8 mouse cellular contexts compared by ENCODE assay signal in the genomic region with DNA sequence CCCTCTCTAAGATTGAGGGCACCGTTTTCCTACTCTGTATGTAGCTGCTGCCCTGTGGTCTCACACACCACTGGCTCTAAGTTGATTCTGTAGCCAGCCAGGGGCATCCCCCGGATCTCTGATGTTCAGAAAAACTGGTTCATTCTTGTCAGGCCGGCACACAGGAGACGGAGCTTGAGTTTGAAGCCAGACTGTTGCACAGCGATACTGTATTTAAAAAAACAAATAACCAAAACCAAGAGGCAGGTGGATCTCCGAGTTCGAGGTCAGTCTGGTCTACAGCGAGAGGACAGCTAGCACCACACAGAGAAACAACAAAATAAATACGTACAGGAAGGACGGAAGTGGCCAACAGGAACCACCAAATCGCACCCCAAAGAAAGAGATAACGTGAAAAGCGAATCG. TPM values are rescaled to one million over a fixed set of nuclear protein-coding genes. Genes with fewer than 3 reads are reported as not detected.
A peak's percentile ranks its signal among the peaks of the same experiment; 100 is the strongest.
DNase-seq lines count a peak whose midpoint lies in the region; ATAC-seq and TF ChIP-seq lines count a peak whose summit lies in the region.

No protein-coding gene starts in this region.

- peak overlapping the region; percentile 89 for H3K4me2 ChIP-seq in heart, embryonic 12.5 days
- H3K4me2 ChIP-seq in embryonic facial prominence, embryonic 15.5 days (replicated peaks), result peak overlapping the region; percentile 69
- H3K4me2 ChIP-seq in midbrain, postnatal 0 days (ENCODE audit: low read depth, low read length, poor library complexity, severe bottlenecking), result peak overlapping the region; percentile 67

- H3K4me3 ChIP-seq in heart, embryonic 12.5 days, result peak overlapping the region; percentile 90
- peak overlapping the region; percentile 99 for H3K4me3 ChIP-seq in E14TG2a.4 (replicated peaks; ENCODE audit: low read length)
- peak overlapping the region; percentile 95 for H3K4me3 ChIP-seq in embryonic facial prominence, embryonic 15.5 days (replicated peaks)
- peak overlapping the region; percentile 97 for H3K4me3 ChIP-seq in midbrain, postnatal 0 days (ENCODE audit: low read depth, low read length)

- DNase-seq in heart, postnatal 36 days, result no peak
- DNase-seq in kidney, postnatal 10 days, result peak; percentile 43
- DNase-seq in midbrain, postnatal 0 days (ENCODE audit: low spot score), result peak; percentile 35
- DNase-seq in cerebellum, postnatal 10 days, result no peak

- ATAC-seq in heart, embryonic 12.5 days (ENCODE audit: insufficient number of reproducible peaks, low FRiP score), result peak; percentile 9
- 0 out of 2 replicates have a peak, but pooled peaks have one; percentile 17 for ATAC-seq in embryonic facial prominence, embryonic 15.5 days (ENCODE audit: insufficient number of reproducible peaks, low FRiP score, low TSS enrichment, low read depth)
- ATAC-seq in midbrain, postnatal 0 days (ENCODE audit: low FRiP score), result peak; percentile 45
- ATAC-seq in cerebellum, adult (ENCODE audit: insufficient number of reproducible peaks, low FRiP score, low TSS enrichment), result no peak

- H3K4me1 ChIP-seq in heart, embryonic 12.5 days (replicated peaks), result peaks cover 26% of the 10 kb centered on the region
- peaks cover 40% of the 10 kb centered on the region for H3K4me1 ChIP-seq in E14TG2a.4 (replicated peaks; ENCODE audit: low read depth, low read length)
- H3K4me1 ChIP-seq in embryonic facial prominence, embryonic 15.5 days, result peaks cover 27% of the 10 kb centered on the region
- peaks cover 5% of the 10 kb centered on the region; the same call in 1 of the 2 replicates for H3K4me1 ChIP-seq in midbrain, postnatal 0 days (ENCODE audit: insufficient read depth, low read length)

- peaks cover 23% of the 10 kb centered on the region for H3K36me3 ChIP-seq in heart, embryonic 12.5 days
- peaks cover 31% of the 10 kb centered on the region for H3K36me3 ChIP-seq in E14TG2a.4 (ENCODE audit: insufficient read depth, low read length)
- 0 out of 2 replicates have a peak, but pooled peaks cover 11% of the 10 kb centered on the region for H3K36me3 ChIP-seq in embryonic facial prominence, embryonic 15.5 days
- no peaks in the 10 kb centered on the region for H3K36me3 ChIP-seq in midbrain, postnatal 0 days (ENCODE audit: insufficient read depth, low read length)

- peak overlapping the region; percentile 97 for H3K9ac ChIP-seq in heart, embryonic 12.5 days
- H3K9ac ChIP-seq in embryonic facial prominence, embryonic 15.5 days, result peak overlapping the region; percentile 96
- H3K9ac ChIP-seq in midbrain, postnatal 0 days (replicated peaks; ENCODE audit: low read length, poor library complexity, severe bottlenecking), result peak overlapping the region; percentile 84

- TF ChIP-seq CTCF in E14TG2a.4 (conservative IDR thresholded peaks at IDR 0.05; ENCODE audit: low read length), result no peak
- TF ChIP-seq CTCF in midbrain, postnatal 0 days (IDR thresholded peaks at IDR 0.05), result no peak

- intact Hi-C loops in heart, postnatal 36 days (cut with DNase I), result loop anchor here (1.0 to 5.0 kb wide), 3 partner anchors 22 to 228 kb away; a partner anchor contains a TSS

- peak overlapping the region; percentile 88 for H3K27ac ChIP-seq in heart, embryonic 12.5 days (ENCODE audit: poor library complexity, severe bottlenecking)
- peak overlapping the region; percentile 95 for H3K27ac ChIP-seq in embryonic facial prominence, embryonic 15.5 days (replicated peaks)
- H3K27ac ChIP-seq in midbrain, postnatal 0 days (ENCODE audit: low read depth, low read length), result peak overlapping the region; percentile 93

- H3K9me3 ChIP-seq in heart, embryonic 12.5 days (replicated peaks), result no peaks in the 10 kb centered on the region
- no peaks in the 10 kb centered on the region for H3K9me3 ChIP-seq in E14TG2a.4 (ENCODE audit: low read length)
- no peaks in the 10 kb centered on the region for H3K9me3 ChIP-seq in embryonic facial prominence, embryonic 15.5 days (replicated peaks)
- H3K9me3 ChIP-seq in midbrain, postnatal 0 days (ENCODE audit: low read length), result no peaks in the 10 kb centered on the region

- no peaks in the 10 kb centered on the region for H3K27me3 ChIP-seq in heart, embryonic 12.5 days (replicated peaks)
- no peaks in the 10 kb centered on the region for H3K27me3 ChIP-seq in E14TG2a.4 (ENCODE audit: insufficient read depth, low read length)
- H3K27me3 ChIP-seq in embryonic facial prominence, embryonic 15.5 days, result no peaks in the 10 kb centered on the region
- H3K27me3 ChIP-seq in midbrain, postnatal 0 days (ENCODE audit: insufficient read depth, low read length), result no peaks in the 10 kb centered on the region

- 2% methylated on average over 14 of the region's 14 CpGs for WGBS in heart, embryonic 12.5 days
- WGBS in embryonic facial prominence, embryonic 15.5 days, result under 1% methylated on average over 14 of the region's 14 CpGs
- 2% methylated on average over 14 of the region's 14 CpGs for WGBS in midbrain, postnatal 0 days

RNA-seq across cellular contexts. Expression of a gene that starts 2.1 kb away (rescaled TPM):
- 77.3 and 79.9 TPM in 2 replicates for polyA plus RNA-seq in heart, embryonic 12.5 days (2016; fragmentation: Nextera tagmentation; extraction: Ambion mirVana)
- 10 to 100 TPM; 79.7 to 87.7 TPM for total RNA-seq in heart, postnatal 36 days (2021)
- 40.8 and 41.5 TPM in 2 replicates for polyA plus RNA-seq in embryonic facial prominence, embryonic 15.5 days (2015; fragmentation: Nextera tagmentation; extraction: Ambion mirVana)
- total RNA-seq in midbrain, postnatal 0 days (2014; rRNA removed), result 47.2 and 64.3 TPM in 2 replicates
- 50.1 and 51.3 TPM in 2 replicates for polyA plus RNA-seq in midbrain, postnatal 0 days (2015; fragmentation: Nextera tagmentation; extraction: Ambion mirVana)

RNA-seq across cellular contexts. Expression of a gene that starts 22.7 kb away (rescaled TPM):
- 62.4 and 64.8 TPM in 2 replicates for polyA plus RNA-seq in heart, embryonic 12.5 days (2016; fragmentation: Nextera tagmentation; extraction: Ambion mirVana)
- total RNA-seq in heart, postnatal 36 days (2021), result 10 to 100 TPM; 69.0 to 80.5 TPM
- polyA plus RNA-seq in embryonic facial prominence, embryonic 15.5 days (2015; fragmentation: Nextera tagmentation; extraction: Ambion mirVana), result 56.3 and 69.1 TPM in 2 replicates
- total RNA-seq in midbrain, postnatal 0 days (2014; rRNA removed), result 92.5 and 98.3 TPM in 2 replicates
- 62.2 and 78.7 TPM in 2 replicates for polyA plus RNA-seq in midbrain, postnatal 0 days (2015; fragmentation: Nextera tagmentation; extraction: Ambion mirVana)

RNA-seq across cellular contexts. Expression of a gene that starts 37.3 kb away (rescaled TPM):
- polyA plus RNA-seq in heart, embryonic 12.5 days (2016; fragmentation: Nextera tagmentation; extraction: Ambion mirVana), result 1,041 and 1,045 TPM in 2 replicates
- total RNA-seq in heart, postnatal 36 days (2021), result 100 to 1,000 TPM; 409 to 436 TPM
- 1,311 and 1,540 TPM in 2 replicates for polyA plus RNA-seq in embryonic facial prominence, embryonic 15.5 days (2015; fragmentation: Nextera tagmentation; extraction: Ambion mirVana)
- 2,117 and 2,785 TPM in 2 replicates for total RNA-seq in midbrain, postnatal 0 days (2014; rRNA removed)
- polyA plus RNA-seq in midbrain, postnatal 0 days (2015; fragmentation: Nextera tagmentation; extraction: Ambion mirVana), result 801 and 821 TPM in 2 replicates

RNA-seq across cellular contexts. Expression of a gene that starts 52.4 kb away (rescaled TPM):
- 0.18 and 0.24 TPM in 2 replicates for polyA plus RNA-seq in heart, embryonic 12.5 days (2016; fragmentation: Nextera tagmentation; extraction: Ambion mirVana)
- under 1 TPM; 0.35 to 0.44 TPM for total RNA-seq in heart, postnatal 36 days (2021)
- 6.5 and 6.9 TPM in 2 replicates for polyA plus RNA-seq in embryonic facial prominence, embryonic 15.5 days (2015; fragmentation: Nextera tagmentation; extraction: Ambion mirVana)
- total RNA-seq in midbrain, postnatal 0 days (2014; rRNA removed), result 29.2 and 33.0 TPM in 2 replicates
- polyA plus RNA-seq in midbrain, postnatal 0 days (2015; fragmentation: Nextera tagmentation; extraction: Ambion mirVana), result 28.0 and 29.1 TPM in 2 replicates

Comparison
In these comparisons a context has a peak if more than half of its experiments do, and no peak if none do; other contexts are left out.
1. DNase-seq: peak in kidney, postnatal 10 days (single experiment) and midbrain, postnatal 0 days (single experiment); none in heart, postnatal 36 days (0 of 2) and cerebellum, postnatal 10 days (0 of 2).
2. Peak in every context shown above with its lines, with median percentiles within 50 percentile points of each other: H3K27ac ChIP-seq, H3K4me2 ChIP-seq, H3K4me3 ChIP-seq and H3K9ac ChIP-seq.